Mouse (Mus musculus): Measurements from ENCODE around the gene Gm20905.
"Not testable (repeated sequence)": the region's sequence is repeated elsewhere in the genome, so short reads cannot be mapped to it uniquely, and the experiment has no call there.

Gm20905 gene

DNA sequence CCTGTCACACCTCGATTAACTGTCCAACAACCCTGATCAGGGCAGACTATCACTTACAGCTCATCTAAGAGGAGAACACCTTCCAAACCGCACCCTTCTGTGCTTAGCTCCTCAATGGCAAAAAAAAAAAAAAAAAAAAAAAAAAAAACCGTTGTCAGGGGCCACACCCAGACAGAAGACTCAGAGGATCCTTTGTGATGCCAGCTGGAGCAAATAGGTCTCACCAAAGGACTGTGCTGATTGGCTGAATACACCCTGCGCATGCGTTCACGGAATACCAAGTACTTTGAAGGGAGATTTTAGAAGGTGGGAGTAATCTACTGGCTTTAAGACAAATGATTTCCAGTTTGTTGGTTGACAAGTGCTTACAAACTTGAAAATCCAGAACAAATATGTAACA, at the start of gene Gm20905:
Gene Gm20905, minus strand, starts transcription at position 101 of the 400 bp plus-strand sequence.
- DNase-seq (ENCODE audit: low spot score), result not testable (repeated sequence)

Data from ovary, postnatal 36 days (tissue).